Mouse (Mus musculus) CH12.LX (cell line): Measurements from ENCODE around the gene Soga1. TPM values are rescaled to one million over a fixed set of nuclear protein-coding genes. Genes with fewer than 3 reads are reported as not detected.

Experiments
- DNase-seq: peaks from one replicate; pipeline ENCODE4 v3.0.0-alpha.2; 2013; ENCODE audit errors: extremely low read depth
- H3K27ac ChIP-seq: 2 replicates; pipeline ENCODE4 v1.5.1; 2012; ENCODE audit warnings: low read depth, mild to moderate bottlenecking, control low read depth, moderate library complexity; ENCODE audit not compliant: insufficient read depth
- H3K27me3 ChIP-seq: replicated peaks from 2 replicates; pipeline ENCODE3; 2012; ENCODE audit warnings: inconsistent platforms
- H3K36me3 ChIP-seq, 2 experiments: replicated peaks in 1 of 2; 2 replicates each; pipeline versions ENCODE3 to v1.6.1; 2012; ENCODE audit warnings: inconsistent platforms in 1 of 2, low read length in 1 of 2, mild to moderate bottlenecking in 1 of 2, mixed read lengths in 1 of 2, moderate library complexity in 1 of 2; ENCODE audit not compliant: control insufficient read depth in 1 of 2, insufficient read depth in 1 of 2
- H3K4me1 ChIP-seq, 2 experiments: 2 replicates each; pipeline ENCODE4 v1.6.1; 2012; ENCODE audit warnings: inconsistent platforms in 1 of 2, moderate library complexity in 1 of 2; ENCODE audit not compliant: insufficient read depth in 2 of 2, control insufficient read depth in 1 of 2
- H3K4me2 ChIP-seq: 2 replicates; pipeline ENCODE4 v1.6.1; 2012; ENCODE audit warnings: low read depth, mild to moderate bottlenecking, control low read depth; ENCODE audit not compliant: poor library complexity, insufficient read depth, severe bottlenecking
- H3K4me3 ChIP-seq, 3 experiments: fragments of 150-350 bp in 1 of 3; sonication (generic) in 1 of 3; replicated peaks in 1 of 3; 2 replicates each; pipeline versions ENCODE3 to v1.5.1; 2011 to 2012; ENCODE audit warnings: low read depth in 2 of 3, low read length in 2 of 3, mild to moderate bottlenecking in 2 of 3, moderate library complexity in 2 of 3, control low read depth in 1 of 3, improper control_type of control experiment in 1 of 3, inconsistent platforms in 1 of 3, mixed read lengths in 1 of 3; ENCODE audit not compliant: poor library complexity in 1 of 3
- H3K79me2 ChIP-seq: replicated peaks from 2 replicates; pipeline ENCODE4 v1.6.1; 2012; ENCODE audit warnings: mild to moderate bottlenecking, moderate library complexity; ENCODE audit not compliant: control insufficient read depth, poor library complexity, insufficient read depth, severe bottlenecking; ENCODE audit errors: extremely low read depth
- H3K9ac ChIP-seq: 2 replicates; pipeline ENCODE4 v1.6.1; 2012; ENCODE audit warnings: low read depth, mild to moderate bottlenecking, control low read depth, moderate library complexity; ENCODE audit not compliant: insufficient read depth
- H3K9me3 ChIP-seq: replicated peaks from 2 replicates; pipeline ENCODE3; 2012; ENCODE audit warnings: low read length, inconsistent platforms, mixed read lengths
- CHD1 ChIP-seq: IDR thresholded peaks from 2 replicates; pipeline ENCODE4 v1.6.1; 2012; ENCODE audit warnings: low read depth, low read length, improper control_type of control experiment, inconsistent platforms
- ELF1 ChIP-seq: IDR thresholded peaks from 2 replicates; pipeline ENCODE4 v1.6.1; 2014; ENCODE audit warnings: low read depth, mild to moderate bottlenecking, inconsistent platforms, low read length, improper control_type of control experiment
- EP300 ChIP-seq: IDR thresholded peaks from 2 replicates; pipeline ENCODE4 v1.6.1; 2011; ENCODE audit warnings: low read length, improper control_type of control experiment
- ETS1 ChIP-seq: conservative IDR thresholded peaks from 2 replicates; pipeline ENCODE4 v1.6.1; 2012; ENCODE audit warnings: low read depth, mild to moderate bottlenecking, inconsistent platforms, low read length, improper control_type of control experiment, moderate library complexity
- GABPA ChIP-seq: IDR thresholded peaks from 2 replicates; pipeline ENCODE4 v1.6.1; 2012; ENCODE audit warnings: low read depth, low read length, improper control_type of control experiment, inconsistent platforms; ENCODE audit not compliant: insufficient replicate concordance
- IRF4 ChIP-seq: IDR thresholded peaks from 2 replicates; pipeline ENCODE4 v1.6.1; 2014; ENCODE audit warnings: low read depth, mild to moderate bottlenecking, inconsistent platforms, low read length, improper control_type of control experiment
- JUND ChIP-seq: conservative IDR thresholded peaks from 2 replicates; pipeline ENCODE4 v1.6.1; 2011; ENCODE audit warnings: low read depth, low read length, improper control_type of control experiment
- MAFK ChIP-seq: IDR thresholded peaks from 2 replicates; pipeline ENCODE4 v1.6.1; 2011; ENCODE audit warnings: low read length, improper control_type of control experiment; ENCODE audit not compliant: insufficient replicate concordance
- MAX ChIP-seq: IDR thresholded peaks from 2 replicates; pipeline ENCODE4 v1.6.1; 2011; ENCODE audit warnings: low read length, improper control_type of control experiment
- MAZ ChIP-seq: IDR thresholded peaks from 2 replicates; pipeline ENCODE4 v1.6.1; 2012; ENCODE audit warnings: low read depth, mild to moderate bottlenecking, inconsistent platforms, low read length, improper control_type of control experiment, moderate library complexity
- MXI1 ChIP-seq: IDR thresholded peaks from 2 replicates; pipeline ENCODE4 v1.6.1; 2011; ENCODE audit warnings: mild to moderate bottlenecking, low read depth, low read length, improper control_type of control experiment
- NELFE ChIP-seq: IDR thresholded peaks from 2 replicates; pipeline ENCODE4 v1.6.1; 2011; ENCODE audit warnings: low read depth, low read length, improper control_type of control experiment
- TBP ChIP-seq: conservative IDR thresholded peaks from 2 replicates; pipeline ENCODE4 v1.6.1; 2011; ENCODE audit warnings: low read depth, low read length, improper control_type of control experiment
- TCF12 ChIP-seq: IDR thresholded peaks from 2 replicates; pipeline ENCODE4 v1.6.1; 2014; ENCODE audit warnings: low read depth, mild to moderate bottlenecking, inconsistent platforms, low read length, improper control_type of control experiment
- ZC3H11A ChIP-seq: IDR thresholded peaks from 2 replicates; pipeline ENCODE4 v1.6.1; 2012; ENCODE audit warnings: low read depth, mild to moderate bottlenecking, inconsistent platforms, low read length, improper control_type of control experiment
- ZMIZ1 ChIP-seq: IDR thresholded peaks from 2 replicates; pipeline ENCODE4 v1.6.1; 2012; ENCODE audit warnings: low read depth, mild to moderate bottlenecking, inconsistent platforms, low read length, improper control_type of control experiment
- ZNF384 ChIP-seq: IDR thresholded peaks from 2 replicates; pipeline ENCODE4 v1.6.1; 2012; ENCODE audit warnings: low read depth, low read length, improper control_type of control experiment, inconsistent platforms
- dilution Hi-C: fragments of 300-500 bp; cut with MboI; formaldehyde crosslinking; loops from 2 replicates; pipeline ENCODE4 v1.14.3; 2020; ENCODE audit warnings: low sequenced_read_pairs; ENCODE audit not compliant: extremely low pct_unique_long_range_greater_than_20kb, extremely low pct_ligation_motif_present
- in situ Hi-C: fragments of 300-500 bp; cut with MboI; formaldehyde crosslinking; loops from 3 replicates; pipeline ENCODE4 v1.14.3; 2019; ENCODE audit warnings: low sequenced_read_pairs, low pct_ligation_motif_present, low pct_unique_long_range_greater_than_20kb, mixed read lengths
- polyA plus RNA-seq: library from polyadenylated mRNA; unstranded; fragments of >175 nt; gene quantifications from 2 replicates; pipeline ENCODE4 v1.2.1, GENCODE M21; 2012; ENCODE audit warnings: low read depth; ENCODE audit not compliant: insufficient read length
- total RNA-seq, 2 experiments: library from RNA; depleted of rRNA; stranded (reverse); fragments of 300-350 nt in 1 of 2; fragments of >200 nt in 1 of 2; gene quantifications; 2 replicates each; pipeline ENCODE4 v1.2.3; 2012 to 2014

The Soga1 gene
- total and polyA plus RNA-seq, 3 experiments = 0.39 to 2.0 (median 2.0) TPM

GRCm38 (mm10) chr2:157070365-157070764 lies 8.7 kb downstream of the Soga1 start:
- Histone ChIP-seq H3K4me1 (peaks cover 29 to 63% of the 10 kb centered on the region in 2 experiments), H3K9me3 (no peaks in the 10 kb centered on the region), H3K36me3 (no peaks in the 10 kb centered on the region), H3K27me3 (no peaks in the 10 kb centered on the region), H3K4me2 (no peak overlapping the region), H3K4me3 (no peak overlapping the region), H3K27ac (no peak overlapping the region), H3K79me2 (no peaks in the 10 kb centered on the region), H3K9ac (no peak overlapping the region)
- in situ Hi-C loops (no loop called here), dilution Hi-C loops (no loop called here)
- TF ChIP-seq EP300 (no peak), IRF4 (no peak), ETS1 (no peak), TCF12 (no peak), ZNF384 (no peak), JUND (no peak), MAZ (no peak), TBP (no peak), ZC3H11A (no peak), ELF1 (no peak), CHD1 (no peak), GABPA (no peak), MXI1 (no peak), MAX (no peak), NELFE (no peak), ZMIZ1 (no peak), MAFK (no peak)
- DNase-seq = no peak

- no peaks in the 10 kb centered on the region for H3K79me2 ChIP-seq
- H3K4me1 ChIP-seq = peaks cover 29 to 67% of the 10 kb centered on the region in 2 experiments
- no peaks in the 10 kb centered on the region for H3K36me3 ChIP-seq
- H3K4me2 ChIP-seq = no peak overlapping the region; the same call in 1 of the 2 replicates
- no peak for TF ChIP-seq ETS1
- DNase-seq = peak; percentile 28
- no peak overlapping the region for H3K27ac ChIP-seq
- in situ Hi-C loops = no loop called here
- no peak overlapping the region for H3K9ac ChIP-seq
- no peak overlapping the region for H3K4me3 ChIP-seq
- dilution Hi-C loops = no loop called here
- H3K27me3 ChIP-seq = no peaks in the 10 kb centered on the region
- no peaks in the 10 kb centered on the region for H3K9me3 ChIP-seq
Measured at GRCm38 (mm10) chr2:157069755-157070315, 9.2 kb downstream of the Soga1 start.
